Mouse (Mus musculus): ENCODE data around the gene Auts2. TPM values are rescaled to one million over a fixed set of nuclear protein-coding genes. Genes with fewer than 3 reads are reported as not detected.

The Auts2 gene
- total and polyA plus RNA-seq, 3 experiments: 16.9 to 35.7 (median 28.1) TPM

DNA sequence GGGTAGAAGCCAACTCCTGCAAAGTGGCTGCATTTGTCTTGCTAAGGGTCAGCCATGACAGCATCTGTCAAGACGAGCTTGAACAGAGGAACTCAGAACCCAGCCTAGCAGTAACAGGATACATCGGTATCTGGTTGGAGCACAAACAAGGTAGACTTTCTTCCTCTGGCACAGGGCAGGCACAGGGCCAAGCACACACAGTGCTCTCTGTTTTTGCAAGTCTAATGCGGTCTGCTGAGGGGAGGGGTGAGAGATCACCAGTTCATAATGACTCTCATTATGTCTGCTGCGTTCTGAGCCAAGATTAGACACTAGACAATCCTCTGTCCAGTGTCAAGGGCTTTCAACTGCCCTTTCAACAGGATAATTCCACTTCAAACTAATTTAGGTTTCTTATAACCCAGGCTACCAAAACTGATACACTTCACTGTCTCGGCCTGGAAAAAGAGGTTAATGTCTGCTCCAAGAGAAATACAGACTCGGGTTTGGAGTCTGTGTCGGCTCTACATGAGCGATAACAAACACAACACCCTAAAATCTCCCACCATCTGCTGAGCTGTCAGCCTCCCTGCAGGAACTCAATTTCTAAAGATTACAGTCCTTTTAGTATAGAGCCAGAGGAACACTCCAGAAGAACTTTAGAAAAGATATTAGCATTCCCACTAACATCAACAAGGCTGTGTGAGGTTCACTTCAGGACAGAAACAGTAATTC, 313.3 kb downstream of the Auts2 start:
- 13% methylated on average over 8 of the region's 8 CpGs for WGBS
- intact Hi-C loops (cut with DNase I): loop anchor here (5.0 to 10.0 kb wide), 4 partner anchors 312 to 1565 kb away; partner anchors contain the start of gene Auts2

DNA sequence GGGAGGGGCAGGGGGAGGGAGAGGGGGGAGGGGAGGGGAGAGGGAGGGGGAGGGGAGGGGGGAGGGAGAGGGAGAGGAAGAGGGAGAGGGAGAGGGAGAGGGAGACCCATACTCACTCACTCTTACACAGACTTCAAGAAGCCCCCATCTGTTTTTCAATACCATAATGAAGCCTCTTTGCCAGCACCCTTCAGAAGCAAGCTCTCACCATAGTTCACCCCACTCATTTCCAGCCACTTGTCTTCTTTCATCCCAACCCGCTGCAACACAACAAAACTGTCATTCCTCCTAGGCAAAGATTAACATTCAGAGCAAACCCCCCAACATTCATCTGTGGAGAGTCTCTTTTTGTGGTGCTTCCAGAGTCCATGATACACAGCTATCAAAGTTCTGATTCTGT, 314.1 kb downstream of the Auts2 start:
- TF ChIP-seq EP300 (IDR thresholded peaks at IDR 0.05; ENCODE audit: insufficient read depth, low read depth, low read length) (no peak), CTCF (IDR thresholded peaks at IDR 0.05) (no peak), POLR2A (IDR thresholded peaks at IDR 0.05; ENCODE audit: insufficient read depth, low read depth, low read length) (no peak)
- Histone ChIP-seq H3K9ac (ENCODE audit: low read depth, low read length) (no peak overlapping the region), H3K27me3 (ENCODE audit: control insufficient read depth, insufficient read depth, low read length) (no peaks in the 10 kb centered on the region), H3K79me2 (replicated peaks; ENCODE audit: control insufficient read depth, insufficient read depth, low read length) (no peaks in the 10 kb centered on the region), H3K4me1 (ENCODE audit: control insufficient read depth, insufficient read depth, low read length) (peaks cover 7% of the 10 kb centered on the region), H3K4me3 (no peak overlapping the region), H3K27ac (no peak overlapping the region), H3K36me3 (ENCODE audit: control insufficient read depth, insufficient read depth, low read length) (peaks cover 3% of the 10 kb centered on the region; the same call in 1 of the 2 replicates)
- WGBS: 77% methylated on average over 1 of the region's 1 CpGs
- DNase-seq: no peak
- intact Hi-C loops (cut with DNase I): no loop called here

More for the DNA sequence above, 313.3 kb downstream of the Auts2 start:
- no peak overlapping the region for H3K27ac ChIP-seq
- DNase-seq: peak; percentile 52 to 55
- H3K9ac ChIP-seq (ENCODE audit: low read depth, low read length): no peak overlapping the region
- peaks cover 3% of the 10 kb centered on the region; the same call in 1 of the 2 replicates for H3K36me3 ChIP-seq (ENCODE audit: control insufficient read depth, insufficient read depth, low read length)
- no peak overlapping the region for H3K4me3 ChIP-seq
- H3K4me1 ChIP-seq (ENCODE audit: control insufficient read depth, insufficient read depth, low read length): peaks cover 7% of the 10 kb centered on the region
- TF ChIP-seq CTCF (IDR thresholded peaks at IDR 0.05) (no peak), POLR2A (IDR thresholded peaks at IDR 0.05; ENCODE audit: insufficient read depth, low read depth, low read length) (no peak), EP300 (IDR thresholded peaks at IDR 0.05; ENCODE audit: insufficient read depth, low read depth, low read length) (peak; percentile 49; the same call in 1 of the 2 replicates)
- H3K79me2 ChIP-seq (replicated peaks; ENCODE audit: control insufficient read depth, insufficient read depth, low read length): no peaks in the 10 kb centered on the region
- no peaks in the 10 kb centered on the region for H3K27me3 ChIP-seq (ENCODE audit: control insufficient read depth, insufficient read depth, low read length)

- TF ChIP-seq POLR2A (IDR thresholded peaks at IDR 0.05; ENCODE audit: insufficient read depth, low read depth, low read length) (no peak), EP300 (IDR thresholded peaks at IDR 0.05; ENCODE audit: insufficient read depth, low read depth, low read length) (no peak), CTCF (IDR thresholded peaks at IDR 0.05) (no peak)
- intact Hi-C loops (cut with DNase I): no loop called here
- DNase-seq: no peak
- no peaks in the 10 kb centered on the region for H3K79me2 ChIP-seq (replicated peaks; ENCODE audit: control insufficient read depth, insufficient read depth, low read length)
- no peak overlapping the region for H3K4me3 ChIP-seq
- no peak overlapping the region for H3K27ac ChIP-seq
- no peaks in the 10 kb centered on the region; the same call in 1 of the 2 replicates for H3K27me3 ChIP-seq (ENCODE audit: control insufficient read depth, insufficient read depth, low read length)
- H3K4me1 ChIP-seq (ENCODE audit: control insufficient read depth, insufficient read depth, low read length): no peaks in the 10 kb centered on the region
- WGBS: 89% methylated on average over 12 of the region's 12 CpGs
- no peak overlapping the region for H3K9ac ChIP-seq (ENCODE audit: low read depth, low read length)
- no peaks in the 10 kb centered on the region for H3K36me3 ChIP-seq (ENCODE audit: control insufficient read depth, insufficient read depth, low read length)
Observed at GRCm38 (mm10) chr5:132220376-132220930, 322.7 kb downstream of the Auts2 start.

- Histone ChIP-seq H3K36me3 (ENCODE audit: control insufficient read depth, insufficient read depth, low read length) (no peaks in the 10 kb centered on the region), H3K27me3 (ENCODE audit: control insufficient read depth, insufficient read depth, low read length) (no peaks in the 10 kb centered on the region), H3K79me2 (replicated peaks; ENCODE audit: control insufficient read depth, insufficient read depth, low read length) (no peaks in the 10 kb centered on the region), H3K27ac (no peak overlapping the region), H3K4me3 (no peak overlapping the region), H3K9ac (ENCODE audit: low read depth, low read length) (no peak overlapping the region), H3K4me1 (ENCODE audit: control insufficient read depth, insufficient read depth, low read length) (no peaks in the 10 kb centered on the region)
- 97% methylated on average over 2 of the region's 2 CpGs for WGBS
- intact Hi-C loops (cut with DNase I): no loop called here
- no peak for DNase-seq
- no peak for TF ChIP-seq EP300 (IDR thresholded peaks at IDR 0.05; ENCODE audit: insufficient read depth, low read depth, low read length)
- no peak for TF ChIP-seq POLR2A (IDR thresholded peaks at IDR 0.05; ENCODE audit: insufficient read depth, low read depth, low read length)
- no peak for TF ChIP-seq CTCF (IDR thresholded peaks at IDR 0.05)
Observed at GRCm38 (mm10) chr5:132216143-132216542, 327.0 kb downstream of the Auts2 start.

DNA sequence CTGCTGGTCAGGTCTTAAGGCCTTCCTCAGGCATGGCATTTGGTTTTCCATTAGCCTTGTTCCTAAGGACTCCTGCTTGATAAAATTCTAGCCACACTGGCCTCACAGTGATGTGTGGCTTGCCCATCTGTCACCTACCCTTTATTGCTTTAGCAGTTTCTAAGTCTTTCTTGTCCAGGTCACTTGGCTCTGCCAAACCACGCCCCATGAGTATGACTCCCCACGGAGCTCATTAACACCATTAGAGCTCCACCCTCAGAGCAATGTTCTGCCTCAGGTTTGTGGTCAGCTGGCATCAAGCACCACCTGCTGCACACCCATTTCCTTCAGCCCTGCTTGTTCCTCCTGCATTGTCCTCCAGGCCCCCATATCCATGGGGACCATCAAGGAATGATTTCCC, 330.7 kb downstream of the Auts2 start:
- Histone ChIP-seq H3K9ac (ENCODE audit: low read depth, low read length) (no peak overlapping the region), H3K4me1 (ENCODE audit: control insufficient read depth, insufficient read depth, low read length) (no peaks in the 10 kb centered on the region), H3K27me3 (ENCODE audit: control insufficient read depth, insufficient read depth, low read length) (no peaks in the 10 kb centered on the region), H3K79me2 (replicated peaks; ENCODE audit: control insufficient read depth, insufficient read depth, low read length) (no peaks in the 10 kb centered on the region), H3K27ac (no peak overlapping the region), H3K4me3 (no peak overlapping the region), H3K36me3 (ENCODE audit: control insufficient read depth, insufficient read depth, low read length) (no peaks in the 10 kb centered on the region)
- DNase-seq: no peak
- intact Hi-C loops (cut with DNase I): no loop called here
- TF ChIP-seq EP300 (IDR thresholded peaks at IDR 0.05; ENCODE audit: insufficient read depth, low read depth, low read length): no peak
- no peak for TF ChIP-seq CTCF (IDR thresholded peaks at IDR 0.05)
- TF ChIP-seq POLR2A (IDR thresholded peaks at IDR 0.05; ENCODE audit: insufficient read depth, low read depth, low read length): no peak
- 82% methylated on average over 2 of the region's 2 CpGs for WGBS

DNA sequence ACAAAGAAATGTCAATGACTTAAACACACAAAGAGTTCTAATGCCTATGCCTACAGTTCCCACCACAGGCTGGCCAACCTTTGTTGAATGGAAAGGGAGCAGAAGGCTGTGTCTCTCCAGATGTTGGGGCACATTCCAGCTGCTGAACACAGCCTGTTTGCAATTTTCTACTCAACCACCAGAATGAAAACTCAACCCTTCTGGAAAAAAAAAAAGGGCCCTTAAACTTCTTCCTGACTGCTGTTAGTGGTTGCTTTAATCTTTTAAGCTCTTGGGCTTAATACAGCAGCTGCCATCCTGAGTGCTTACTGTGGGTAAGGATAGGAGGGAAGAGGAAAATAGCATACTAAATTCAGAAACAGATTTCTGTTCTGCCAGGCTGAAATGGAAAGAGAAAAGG, 333.4 kb downstream of the Auts2 start:
- TF ChIP-seq CTCF (IDR thresholded peaks at IDR 0.05): no peak
- no peak for TF ChIP-seq POLR2A (IDR thresholded peaks at IDR 0.05; ENCODE audit: insufficient read depth, low read depth, low read length)
- TF ChIP-seq EP300 (IDR thresholded peaks at IDR 0.05; ENCODE audit: insufficient read depth, low read depth, low read length): no peak
- Histone ChIP-seq H3K36me3 (ENCODE audit: control insufficient read depth, insufficient read depth, low read length) (no peaks in the 10 kb centered on the region), H3K4me1 (ENCODE audit: control insufficient read depth, insufficient read depth, low read length) (no peaks in the 10 kb centered on the region)

More for the DNA sequence above, 333.4 kb downstream of the Auts2 start:
- Histone ChIP-seq H3K27me3 (ENCODE audit: control insufficient read depth, insufficient read depth, low read length) (no peaks in the 10 kb centered on the region), H3K79me2 (replicated peaks; ENCODE audit: control insufficient read depth, insufficient read depth, low read length) (no peaks in the 10 kb centered on the region), H3K4me3 (no peak overlapping the region), H3K9ac (ENCODE audit: low read depth, low read length) (no peak overlapping the region), H3K27ac (no peak overlapping the region)
- no peak for DNase-seq
- intact Hi-C loops (cut with DNase I): no loop called here

Measured in heart, adult 2 months (tissue).